Mouse (Mus musculus) heart, embryonic 15.5 days (tissue): Measurements from ENCODE around the gene Cdc14b. TPM values are rescaled to one million over a fixed set of nuclear protein-coding genes. Genes with fewer than 3 reads are reported as not detected.

Source experiments
- ATAC-seq: fragments of 200-750 bp; cut with Nextera tagmentation; replicated peaks from 2 replicates; pipeline ENCODE4 v1.8.0; 2017; ENCODE audit warnings: low read depth, moderate TSS enrichment; ENCODE audit not compliant: insufficient number of reproducible peaks, insufficient read depth, low FRiP score
- H3K27ac ChIP-seq: fragments of 300-500 bp; sonication (generic); 2 replicates; pipeline ENCODE4 v1.5.1; 2015; ENCODE audit warnings: mild to moderate bottlenecking, inconsistent platforms
- H3K27me3 ChIP-seq: fragments of 300-500 bp; sonication (generic); 2 replicates; pipeline ENCODE4 v1.6.1; 2015; ENCODE audit warnings: inconsistent platforms
- H3K36me3 ChIP-seq: fragments of 300-500 bp; sonication (generic); 2 replicates; pipeline ENCODE4 v1.6.1; 2015; ENCODE audit warnings: mild to moderate bottlenecking, inconsistent platforms
- H3K4me1 ChIP-seq: fragments of 300-500 bp; sonication (generic); replicated peaks from 2 replicates; pipeline ENCODE4 v1.6.1; 2015; ENCODE audit warnings: inconsistent platforms
- H3K4me2 ChIP-seq: fragments of 300-500 bp; sonication (generic); 2 replicates; pipeline ENCODE4 v1.6.1; 2015; ENCODE audit warnings: inconsistent platforms, mild to moderate bottlenecking, moderate library complexity
- H3K4me3 ChIP-seq: fragments of 300-500 bp; sonication (generic); 2 replicates; pipeline ENCODE4 v1.5.1; 2015; ENCODE audit warnings: mild to moderate bottlenecking, inconsistent platforms
- H3K9ac ChIP-seq: fragments of 300-500 bp; sonication (generic); 2 replicates; pipeline ENCODE4 v1.6.1; 2015; ENCODE audit warnings: mild to moderate bottlenecking, inconsistent platforms
- H3K9me3 ChIP-seq: fragments of 300-500 bp; sonication (generic); replicated peaks from 2 replicates; pipeline ENCODE4 v1.6.1; 2016; ENCODE audit warnings: inconsistent platforms
- WGBS: fragments of 180-500 bp; shearing (Covaris S2); methylation state at CpG from one replicate; pipeline ENCODE4 v1.1.7; 2015; ENCODE audit warnings: mixed read lengths; 5-methylcytosine and 5-hydroxymethylcytosine counted together
- polyA plus RNA-seq: library from polyadenylated mRNA; unstranded; fragments of >200 nt; fragmentation: Nextera tagmentation; extraction: Ambion mirVana; gene quantifications from 2 replicates; pipeline ENCODE4 v1.2.1, GENCODE M21; 2015

Gene Cdc14b
- polyA plus RNA-seq, 1 experiment from 2014 or later = 12.1 TPM

- Histone ChIP-seq H3K36me3 (no peaks in the 10 kb centered on the region), H3K27ac (no peak overlapping the region), H3K9me3 (no peaks in the 10 kb centered on the region), H3K9ac (no peak overlapping the region), H3K4me3 (no peak overlapping the region), H3K27me3 (no peaks in the 10 kb centered on the region), H3K4me2 (no peak overlapping the region), H3K4me1 (peaks cover 10% of the 10 kb centered on the region)
- 52% methylated on average over 5 of the region's 5 CpGs for WGBS
- no peak for ATAC-seq
Observed at GRCm38 (mm10) chr13:64252147-64252546, 22.9 kb downstream of the Cdc14b start.

GRCm38 (mm10) chr13:64250363-64250762, 24.7 kb downstream of the Cdc14b start:
- H3K27me3 ChIP-seq = no peaks in the 10 kb centered on the region
- no peak overlapping the region for H3K9ac ChIP-seq
- peaks cover 10% of the 10 kb centered on the region for H3K4me1 ChIP-seq
- no peak overlapping the region for H3K4me3 ChIP-seq
- no peak overlapping the region for H3K27ac ChIP-seq
- H3K4me2 ChIP-seq = no peak overlapping the region
- no peaks in the 10 kb centered on the region for H3K36me3 ChIP-seq
- no peak for ATAC-seq
- 21% methylated on average over 1 of the region's 1 CpGs for WGBS
- H3K9me3 ChIP-seq = no peaks in the 10 kb centered on the region

- Histone ChIP-seq H3K27ac (peak overlapping the region; percentile 78), H3K9me3 (no peaks in the 10 kb centered on the region), H3K4me2 (peak overlapping the region; percentile 91), H3K4me3 (peak overlapping the region; percentile 73), H3K27me3 (no peaks in the 10 kb centered on the region), H3K4me1 (peaks cover 10% of the 10 kb centered on the region), H3K9ac (peak overlapping the region; percentile 72), H3K36me3 (no peaks in the 10 kb centered on the region)
- 6% methylated on average over 22 of the region's 22 CpGs for WGBS
- peak; percentile 82 for ATAC-seq
Observed at GRCm38 (mm10) chr13:64248775-64249524, 26.1 kb downstream of the Cdc14b start.

GRCm38 (mm10) chr13:64248161-64248774, 26.8 kb downstream of the Cdc14b start:
- 1% methylated on average over 24 of the region's 24 CpGs for WGBS
- Histone ChIP-seq H3K27me3 (no peaks in the 10 kb centered on the region), H3K9me3 (no peaks in the 10 kb centered on the region), H3K4me1 (peaks cover 10% of the 10 kb centered on the region), H3K27ac (peak overlapping the region; percentile 78), H3K9ac (peak overlapping the region; percentile 72), H3K4me2 (peak overlapping the region; percentile 91), H3K36me3 (no peaks in the 10 kb centered on the region), H3K4me3 (peak overlapping the region; percentile 73)
- peak; percentile 90 for ATAC-seq

GRCm38 (mm10) chr13:64246106-64246505, 29.0 kb downstream of the Cdc14b start:
- ATAC-seq = no peak
- no peak overlapping the region for H3K4me2 ChIP-seq
- peaks cover 6% of the 10 kb centered on the region for H3K4me1 ChIP-seq
- no peak overlapping the region for H3K9ac ChIP-seq
- WGBS = 80% methylated on average over 12 of the region's 12 CpGs
- no peak overlapping the region for H3K4me3 ChIP-seq
- H3K27me3 ChIP-seq = no peaks in the 10 kb centered on the region
- H3K27ac ChIP-seq = no peak overlapping the region
- H3K9me3 ChIP-seq = no peaks in the 10 kb centered on the region
- H3K36me3 ChIP-seq = peaks cover 5% of the 10 kb centered on the region

DNA sequence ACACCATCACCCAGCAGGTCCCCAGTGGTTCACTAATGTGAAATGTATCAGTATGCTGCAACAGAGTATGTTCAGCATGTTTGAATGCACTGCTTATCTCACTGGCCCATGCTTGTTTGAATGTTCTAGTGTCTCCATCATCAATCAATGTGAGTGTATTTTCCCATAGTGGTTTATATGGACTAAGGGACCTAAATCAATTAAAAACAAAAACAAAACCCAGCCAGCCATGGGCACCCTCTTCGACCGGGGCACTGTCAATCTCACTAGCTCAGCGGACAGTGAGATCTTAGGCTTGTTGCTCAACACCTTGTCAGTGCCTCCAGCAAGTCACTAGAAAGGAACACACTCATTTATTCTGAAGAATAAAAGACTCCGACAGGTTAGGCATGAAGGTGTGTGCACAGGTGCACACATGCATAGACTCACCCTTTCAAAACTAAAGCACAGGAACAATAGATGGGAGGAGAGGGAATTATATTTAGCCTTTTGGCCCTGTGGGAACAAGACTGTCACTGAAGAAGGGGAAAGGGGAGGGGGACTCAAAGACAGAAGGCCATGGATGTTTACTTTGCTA, 30.3 kb downstream of the Cdc14b start:
- ATAC-seq = no peak
- peaks cover 16% of the 10 kb centered on the region for H3K4me1 ChIP-seq
- no peaks in the 10 kb centered on the region for H3K27me3 ChIP-seq
- no peak overlapping the region for H3K4me3 ChIP-seq
- H3K9ac ChIP-seq = no peak overlapping the region
- WGBS = 81% methylated on average over 4 of the region's 4 CpGs
- H3K36me3 ChIP-seq = peaks cover 5% of the 10 kb centered on the region
- no peak overlapping the region for H3K27ac ChIP-seq
- no peaks in the 10 kb centered on the region for H3K9me3 ChIP-seq
- H3K4me2 ChIP-seq = no peak overlapping the region

DNA sequence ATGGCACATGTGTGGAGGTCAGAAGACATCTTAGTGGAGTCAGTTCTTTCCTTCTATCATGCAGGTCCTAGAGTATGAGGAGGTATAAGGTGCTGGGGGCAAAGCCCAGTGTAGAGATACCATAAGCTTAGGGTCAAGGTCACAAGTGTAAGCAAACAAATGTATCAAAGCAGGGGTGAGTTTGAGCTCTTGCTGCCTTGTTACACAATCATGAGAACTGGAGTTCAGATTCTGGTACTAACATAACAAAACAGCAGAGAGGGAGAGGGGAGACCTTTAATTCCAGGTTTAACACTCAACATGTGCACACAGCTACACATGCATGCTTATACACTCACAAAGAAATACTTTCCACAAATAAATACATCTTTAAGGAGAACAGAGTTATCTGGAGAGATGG, 32.4 kb downstream of the Cdc14b start:
- peaks cover 5% of the 10 kb centered on the region for H3K36me3 ChIP-seq
- H3K4me2 ChIP-seq = no peak overlapping the region
- H3K27me3 ChIP-seq = no peaks in the 10 kb centered on the region
- no peak overlapping the region for H3K9ac ChIP-seq
- no peak overlapping the region for H3K27ac ChIP-seq
- H3K4me1 ChIP-seq = peaks cover 10% of the 10 kb centered on the region
- H3K4me3 ChIP-seq = no peak overlapping the region
- H3K9me3 ChIP-seq = no peaks in the 10 kb centered on the region
- ATAC-seq = no peak

GRCm38 (mm10) chr13:64240626-64241025, 34.5 kb downstream of the Cdc14b start:
- Histone ChIP-seq H3K27me3 (no peaks in the 10 kb centered on the region), H3K4me2 (peak overlapping the region; percentile 34), H3K36me3 (peaks cover 5% of the 10 kb centered on the region), H3K9ac (no peak overlapping the region), H3K27ac (peak overlapping the region; percentile 56), H3K4me3 (no peak overlapping the region), H3K9me3 (no peaks in the 10 kb centered on the region), H3K4me1 (peaks cover 23% of the 10 kb centered on the region)
- ATAC-seq = no peak
- WGBS = 51% methylated on average over 7 of the region's 7 CpGs

DNA sequence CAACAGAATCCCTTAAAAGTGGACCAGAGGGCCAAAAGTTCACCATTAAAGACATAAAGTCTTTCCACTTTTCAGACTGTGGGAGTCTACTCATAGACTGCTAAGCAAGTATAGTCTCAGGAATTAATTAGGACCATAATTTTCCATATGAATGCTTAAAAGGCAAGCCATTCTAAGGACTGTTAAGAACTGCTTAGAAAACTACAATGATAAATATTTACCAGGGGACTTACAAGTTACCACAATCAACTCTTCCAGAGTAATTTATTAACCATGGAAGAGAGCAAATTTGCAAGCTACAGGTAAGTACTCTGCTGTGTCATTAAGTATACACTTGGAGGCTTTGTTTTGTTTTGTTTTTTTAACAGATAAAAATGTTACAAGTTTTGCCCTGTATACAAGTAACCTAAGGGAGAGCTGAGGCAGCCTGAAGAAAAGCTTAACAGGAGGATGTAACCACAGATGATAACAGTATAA, 37.4 kb downstream of the Cdc14b start:
- Histone ChIP-seq H3K4me3 (no peak overlapping the region), H3K9ac (no peak overlapping the region), H3K4me1 (peaks cover 33% of the 10 kb centered on the region), H3K27me3 (no peaks in the 10 kb centered on the region), H3K36me3 (peaks cover 3% of the 10 kb centered on the region), H3K27ac (peak overlapping the region; percentile 43), H3K4me2 (no peak overlapping the region), H3K9me3 (no peaks in the 10 kb centered on the region)
- no peak for ATAC-seq

- no peak for ATAC-seq
- no peaks in the 10 kb centered on the region for H3K9me3 ChIP-seq
- H3K4me2 ChIP-seq = no peak overlapping the region
- H3K27me3 ChIP-seq = no peaks in the 10 kb centered on the region
- no peak overlapping the region for H3K4me3 ChIP-seq
- 37% methylated on average over 4 of the region's 4 CpGs for WGBS
- H3K27ac ChIP-seq = peak overlapping the region; percentile 43
- no peak overlapping the region for H3K9ac ChIP-seq
- H3K4me1 ChIP-seq = peaks cover 33% of the 10 kb centered on the region
- H3K36me3 ChIP-seq = no peaks in the 10 kb centered on the region
Observed at GRCm38 (mm10) chr13:64237000-64237680, 38.0 kb downstream of the Cdc14b start.

GRCm38 (mm10) chr13:64235777-64236176, 39.3 kb downstream of the Cdc14b start:
- Histone ChIP-seq H3K9ac (no peak overlapping the region), H3K9me3 (no peaks in the 10 kb centered on the region), H3K4me3 (no peak overlapping the region), H3K4me2 (no peak overlapping the region), H3K27ac (0 out of 2 replicates have a peak overlapping the region, but pooled peaks have one; percentile 23), H3K4me1 (peaks cover 32% of the 10 kb centered on the region), H3K36me3 (no peaks in the 10 kb centered on the region), H3K27me3 (no peaks in the 10 kb centered on the region)
- ATAC-seq = no peak
- WGBS = 65% methylated on average over 3 of the region's 3 CpGs
